ENCODE assay signal across 32 mouse cellular contexts in genomic region chr12:17318453-17318852, GRCm38 (mm10). TPM values are rescaled to one million over a fixed set of nuclear protein-coding genes. Genes with fewer than 3 reads are reported as not detected.
DNase-seq lines count a peak whose midpoint lies in the region; ATAC-seq and TF ChIP-seq lines count a peak whose summit lies in the region.
"Had no signal": no experiment of that assay in that cellular context is flagged by ENCODE, and none has a peak within 500 bp of the region (broad histone marks: within the 10 kb centered on the region; RNA-seq: fewer than 3 reads in every experiment).

No protein-coding gene starts in this region.

- no peaks in the 10 kb centered on the region for H3K9me3 ChIP-seq in kidney, postnatal 0 days (replicated peaks; ENCODE audit: low read length)
- H3K9me3 ChIP-seq in lung, embryonic 15.5 days, result no peaks in the 10 kb centered on the region
- H3K9me3 ChIP-seq in lung, embryonic 16.5 days (ENCODE audit: control insufficient read depth, low read length), result no peaks in the 10 kb centered on the region
- H3K9me3 ChIP-seq: embryonic facial prominence, embryonic 10.5 days; embryonic facial prominence, embryonic 13.5 days; forebrain, embryonic 12.5 days; forebrain, embryonic 15.5 days; heart, embryonic 15.5 days; hindbrain, embryonic 10.5 days had no signal

- TF ChIP-seq CTCF in kidney, postnatal 0 days (IDR thresholded peaks at IDR 0.05; ENCODE audit: low read depth), result no peak

- 0 out of 2 replicates have a peak, but pooled peaks cover 3% of the 10 kb centered on the region for H3K4me1 ChIP-seq in kidney, postnatal 0 days (replicated peaks; ENCODE audit: insufficient read depth, low read length)
- 0 out of 2 replicates have a peak, but pooled peaks cover 6% of the 10 kb centered on the region for H3K4me1 ChIP-seq in lung, embryonic 15.5 days
- H3K4me1 ChIP-seq in lung, embryonic 16.5 days (replicated peaks; ENCODE audit: control insufficient read depth, insufficient read depth, low read length), result peaks cover 8% of the 10 kb centered on the region; the same call in 1 of the 2 replicates
- H3K4me1 ChIP-seq: embryonic facial prominence, embryonic 10.5 days; embryonic facial prominence, embryonic 13.5 days; forebrain, embryonic 12.5 days; forebrain, embryonic 15.5 days had no signal

- peak; percentile 40 for DNase-seq in kidney, postnatal 0 days (ENCODE audit: low spot score)
- no peak for DNase-seq in kidney, postnatal 36 days
- peak; percentile 53 for DNase-seq in lung, postnatal 25 days (ENCODE audit: low spot score)
- DNase-seq in layer of hippocampus, postnatal 10 days (ENCODE audit: low spot score in 2 of 2), result no peak
- no peak for DNase-seq in cerebellum, adult 11 months
- DNase-seq: adrenal gland, adult 2 months; adrenal gland, postnatal 14 days; cerebellum, adult 11-12 months; cerebellum, adult 8-10 months; cerebellum, postnatal 10 days; cerebellum, postnatal 36 days; embryo, embryonic 11 days; gastrocnemius, postnatal 10 days; gastrocnemius, postnatal 36 days; heart, adult 2 months; heart, postnatal 36 days had no signal

- H3K36me3 ChIP-seq in kidney, postnatal 0 days (ENCODE audit: insufficient read depth, low read length), result no peaks in the 10 kb centered on the region
- no peaks in the 10 kb centered on the region for H3K36me3 ChIP-seq in lung, embryonic 15.5 days
- no peaks in the 10 kb centered on the region for H3K36me3 ChIP-seq in lung, embryonic 16.5 days (ENCODE audit: control insufficient read depth, insufficient read depth, low read length)
- H3K36me3 ChIP-seq: embryonic facial prominence, embryonic 10.5 days; embryonic facial prominence, embryonic 13.5 days; forebrain, embryonic 12.5 days; forebrain, embryonic 15.5 days; heart, embryonic 15.5 days; hindbrain, embryonic 10.5 days had no signal

- 49% methylated on average over 3 of the region's 3 CpGs for whole genome bisulfite sequencing in kidney, postnatal 0 days
- WGBS in lung, embryonic 15.5 days, result 52% methylated on average over 3 of the region's 3 CpGs
- 48% methylated on average over 3 of the region's 3 CpGs for WGBS in lung, embryonic 16.5 days

- no peak overlapping the region for H3K4me3 ChIP-seq in kidney, postnatal 0 days (replicated peaks; ENCODE audit: low read depth, low read length)
- H3K4me3 ChIP-seq in lung, embryonic 15.5 days, result no peak overlapping the region
- no peak overlapping the region for H3K4me3 ChIP-seq in lung, embryonic 16.5 days (ENCODE audit: low read length)
- H3K4me3 ChIP-seq: embryonic facial prominence, embryonic 10.5 days; embryonic facial prominence, embryonic 13.5 days; erythroblast, embryonic 14.5 days; forebrain, embryonic 12.5 days; forebrain, embryonic 15.5 days; heart, adult 2 months; heart, embryonic 15.5 days; hindbrain, embryonic 10.5 days had no signal

- no peaks in the 10 kb centered on the region for H3K27me3 ChIP-seq in kidney, postnatal 0 days (ENCODE audit: insufficient read depth, low read length)
- H3K27me3 ChIP-seq in lung, embryonic 15.5 days, result peaks cover 6% of the 10 kb centered on the region; the same call in 1 of the 2 replicates
- peaks cover 3% of the 10 kb centered on the region for H3K27me3 ChIP-seq in lung, embryonic 16.5 days (ENCODE audit: control insufficient read depth, insufficient read depth, low read depth, low read length)

- H3K9ac ChIP-seq in kidney, postnatal 0 days (ENCODE audit: low read depth, low read length), result no peak overlapping the region
- no peak overlapping the region for H3K9ac ChIP-seq in lung, embryonic 15.5 days
- no peak overlapping the region for H3K9ac ChIP-seq in lung, embryonic 16.5 days (ENCODE audit: low read length)
- H3K9ac ChIP-seq: embryonic facial prominence, embryonic 13.5 days; forebrain, embryonic 12.5 days; forebrain, embryonic 15.5 days; heart, embryonic 15.5 days; hindbrain, embryonic 14.5 days had no signal

- ATAC-seq in kidney, postnatal 0 days (replicated peaks; ENCODE audit: low FRiP score, low read depth), result peak; percentile 36; the same call in 1 of the 2 replicates
- no peak for ATAC-seq in lung, embryonic 15.5 days (ENCODE audit: borderline replicate concordance, extremely low read depth, low FRiP score, low TSS enrichment)
- peak; percentile 76 for ATAC-seq in lung, embryonic 16.5 days (ENCODE audit: low read depth)
- ATAC-seq: CD4-positive, CD25-positive, alpha-beta regulatory T cell, adult 4 months; forebrain, embryonic 15.5 days; hindbrain, postnatal 0 days had no signal

- no peak overlapping the region for H3K27ac ChIP-seq in kidney, postnatal 0 days
- H3K27ac ChIP-seq in lung, embryonic 15.5 days, result peak overlapping the region; percentile 42; the same call in 1 of the 2 replicates
- H3K27ac ChIP-seq in lung, embryonic 16.5 days (ENCODE audit: low read length), result peak overlapping the region; percentile 55
- H3K27ac ChIP-seq: embryonic facial prominence, embryonic 10.5 days; embryonic facial prominence, embryonic 13.5 days; forebrain, embryonic 12.5 days; forebrain, embryonic 15.5 days; heart, adult 2 months; heart, embryonic 15.5 days; hindbrain, embryonic 10.5 days; hindbrain, embryonic 14.5 days; hindbrain, postnatal 0 days had no signal

- H3K4me2 ChIP-seq in kidney, postnatal 0 days (ENCODE audit: low read length), result no peak overlapping the region
- H3K4me2 ChIP-seq in lung, embryonic 15.5 days, result no peak overlapping the region; the same call in 1 of the 2 replicates
- no peak overlapping the region for H3K4me2 ChIP-seq in lung, embryonic 16.5 days (ENCODE audit: low read depth, low read length)
- H3K4me2 ChIP-seq: embryonic facial prominence, embryonic 13.5 days; forebrain, embryonic 12.5 days; forebrain, embryonic 15.5 days; heart, embryonic 11.5 days; heart, embryonic 15.5 days; hindbrain, embryonic 14.5 days had no signal

RNA-seq across cellular contexts. Expression of gene Atp6v1c2, which starts 10.7 kb away (rescaled TPM):
- polyA plus RNA-seq in kidney, postnatal 0 days (2015; fragmentation: Nextera tagmentation; extraction: Ambion mirVana), result 19.2 and 19.9 TPM in 2 replicates
- polyA plus RNA-seq in lung, embryonic 15.5 days (2015; fragmentation: Nextera tagmentation; extraction: Ambion mirVana), result 2.5 and 3.1 TPM in 2 replicates
- polyA plus RNA-seq in lung, embryonic 16.5 days (2015; fragmentation: Nextera tagmentation; extraction: Ambion mirVana), result 6.1 and 8.0 TPM in 2 replicates
- total RNA-seq in layer of hippocampus, postnatal 10 days (2021), result 1 to 10 TPM; 2.6 to 4.0 TPM
- total RNA-seq: gastrocnemius, postnatal 10 days; gastrocnemius, postnatal 36 days; granulocyte monocyte progenitor cell, adult 5-6 weeks; heart, adult 2 months; heart, postnatal 10 days; heart, postnatal 36 days; MEL had no signal
- polyA plus RNA-seq: CD4-positive, CD25-positive, alpha-beta regulatory T cell, adult 4 months; erythroblast, embryonic 14.5 days had no signal

RNA-seq across cellular contexts. Expression of gene Nol10, which starts 29.8 kb away (rescaled TPM):
- polyA plus RNA-seq in kidney, postnatal 0 days (2015; fragmentation: Nextera tagmentation; extraction: Ambion mirVana), result 15.0 and 16.8 TPM in 2 replicates
- 25.1 TPM in 2 replicates for polyA plus RNA-seq in lung, embryonic 15.5 days (2015; fragmentation: Nextera tagmentation; extraction: Ambion mirVana)
- polyA plus RNA-seq in lung, embryonic 16.5 days (2015; fragmentation: Nextera tagmentation; extraction: Ambion mirVana), result 20.8 TPM in 2 replicates
- 10 to 100 TPM; 22.7 to 22.8 TPM for total RNA-seq in layer of hippocampus, postnatal 10 days (2021)

RNA-seq across cellular contexts. Expression of gene Pdia6, which starts 52.1 kb away (rescaled TPM):
- 418 and 467 TPM in 2 replicates for polyA plus RNA-seq in kidney, postnatal 0 days (2015; fragmentation: Nextera tagmentation; extraction: Ambion mirVana)
- polyA plus RNA-seq in lung, embryonic 15.5 days (2015; fragmentation: Nextera tagmentation; extraction: Ambion mirVana), result 718 and 737 TPM in 2 replicates
- polyA plus RNA-seq in lung, embryonic 16.5 days (2015; fragmentation: Nextera tagmentation; extraction: Ambion mirVana), result 679 and 720 TPM in 2 replicates
- 100 to 1,000 TPM; 119 to 129 TPM for total RNA-seq in layer of hippocampus, postnatal 10 days (2021)

Comparison
In these comparisons a context has a peak if more than half of its experiments do, and no peak if none do; other contexts are left out.
1. DNase-seq: peak in kidney, postnatal 0 days (single experiment) and lung, postnatal 25 days (single experiment); none in kidney, postnatal 36 days (0 of 2), layer of hippocampus, postnatal 10 days (0 of 2) and cerebellum, adult 11 months (single experiment).